Mouse (Mus musculus) gastrocnemius, postnatal 25 days (tissue): ENCODE data around the gene Fam83f. TPM values are rescaled to one million over a fixed set of nuclear protein-coding genes. Genes with fewer than 3 reads are reported as not detected.
"Not testable (repeated sequence)": the region's sequence is repeated elsewhere in the genome, so short reads cannot be mapped to it uniquely, and the experiment has no call there.

Source experiments
- DNase-seq: peaks from one replicate; pipeline ENCODE4 v3.0.0; 2022
- total RNA-seq, 2 experiments: library from RNA; stranded (reverse); gene quantifications; 1 replicate in 1 of 2; 2 replicates in 1 of 2; pipeline ENCODE4 v1.2.3; 2021

Fam83f gene
- total RNA-seq, 2 experiments from 2014 or later = 0.11 to 0.13 TPM

GRCm38 (mm10) chr15:80705828-80706549, 34.3 kb downstream of the Fam83f start:
- peak; percentile 65 for DNase-seq

DNA sequence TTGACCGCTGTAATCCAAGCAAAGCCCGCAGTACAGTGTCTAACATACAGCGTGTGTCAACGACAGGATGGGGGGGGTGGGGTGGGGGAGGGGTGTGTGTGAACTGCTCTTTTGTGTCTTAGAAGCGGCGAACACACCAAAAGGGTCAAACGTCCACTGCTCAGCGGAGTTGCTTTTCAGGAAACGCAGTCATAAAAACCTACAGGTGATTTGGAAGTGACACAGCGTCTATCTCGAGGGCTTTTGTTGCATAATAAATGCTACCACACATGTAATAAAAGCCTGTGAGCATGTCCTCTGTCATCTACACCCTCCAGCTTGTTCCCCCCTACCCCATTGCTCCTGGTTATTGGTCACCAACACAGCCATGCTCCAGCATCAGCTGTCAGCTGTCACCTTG, 34.9 kb downstream of the Fam83f start:
- no peak for DNase-seq

GRCm38 (mm10) chr15:80707088-80707487, 35.4 kb downstream of the Fam83f start:
- DNase-seq = peak; percentile 52

GRCm38 (mm10) chr15:80709593-80709992, 37.9 kb downstream of the Fam83f start:
- DNase-seq = peak; percentile 60

GRCm38 (mm10) chr15:80710257-80710607, 38.6 kb downstream of the Fam83f start:
- no peak for DNase-seq

DNA sequence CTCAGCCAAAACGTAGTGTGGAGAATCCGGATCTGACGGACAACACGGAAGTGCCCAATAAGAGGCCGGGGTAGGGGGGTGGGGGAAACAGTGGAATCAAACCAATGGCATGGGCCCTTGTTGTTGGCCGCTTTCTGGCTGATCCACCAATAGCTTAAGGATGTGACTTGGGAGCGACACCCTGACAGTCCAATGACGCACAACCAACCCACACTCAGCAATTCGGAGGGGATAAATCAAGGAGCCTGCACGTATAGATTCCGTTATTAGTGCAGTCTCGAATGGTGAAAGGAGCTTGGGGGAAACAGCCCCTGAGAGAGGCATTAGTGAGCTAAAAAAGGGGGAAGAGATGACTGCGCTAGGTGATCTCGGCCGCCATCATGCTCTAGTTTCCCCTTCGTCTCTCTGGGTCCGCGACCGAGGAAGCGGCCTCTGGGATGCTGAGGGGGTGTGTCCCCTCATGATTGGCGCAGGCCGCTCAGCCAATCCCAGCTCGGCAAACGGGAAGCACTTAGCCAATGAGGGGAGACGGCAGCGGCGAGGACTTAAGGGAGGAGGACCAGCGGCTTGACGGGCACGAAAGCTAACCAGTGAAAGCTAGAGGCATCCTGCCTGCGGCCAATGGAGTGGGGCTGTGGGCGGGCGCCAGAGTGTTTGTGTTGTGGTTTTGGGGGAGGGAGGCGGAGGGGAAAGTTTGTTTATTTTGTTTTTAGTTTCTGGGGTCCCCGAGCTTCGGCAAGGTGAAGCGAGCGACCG, 39.1 kb downstream of the Fam83f start, which contains the start of gene Tnrc6b:
Gene Tnrc6b (plus strand): TSS at position 706 of the 756 bp plus-strand sequence.
- peak; percentile 99 for DNase-seq

DNA sequence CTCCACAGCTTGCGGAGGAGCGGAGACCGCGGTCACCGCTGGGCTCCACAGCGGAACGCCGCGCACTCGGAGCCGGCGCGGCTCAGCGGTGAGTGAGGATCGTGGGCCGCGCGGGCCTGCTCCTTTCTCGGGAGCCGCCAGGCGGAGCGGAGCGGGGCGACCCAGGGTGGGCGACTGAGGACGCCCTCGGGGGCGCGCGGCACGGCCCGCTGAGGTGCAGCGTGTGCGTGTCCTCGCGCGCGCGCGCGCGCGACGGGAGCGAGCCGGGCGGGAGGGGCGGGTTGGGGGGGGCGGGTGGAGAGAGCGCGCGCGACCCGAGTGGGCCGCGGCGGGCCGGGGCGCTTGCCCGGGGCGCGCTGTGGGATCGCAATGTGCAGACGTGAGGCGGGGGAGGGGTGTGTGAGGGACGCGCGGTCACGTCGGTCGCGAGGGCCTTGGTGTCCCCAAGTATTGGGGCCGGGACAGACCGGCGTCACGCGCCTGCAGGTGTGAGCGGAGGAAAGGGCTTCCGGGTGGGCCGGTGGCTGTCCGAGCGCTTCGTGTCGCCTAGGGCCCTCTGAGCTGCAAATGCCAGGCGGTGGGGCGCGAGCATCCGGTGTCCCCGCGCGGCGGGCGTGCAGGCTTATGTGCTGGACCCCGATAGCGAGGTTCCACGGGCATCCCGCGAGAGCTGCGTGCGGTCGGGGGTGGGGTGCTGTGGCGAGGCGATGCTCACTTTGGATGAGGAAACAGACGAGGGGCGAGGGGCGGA, 39.9 kb downstream of the Fam83f start:
- DNase-seq = peak; percentile 66

DNA sequence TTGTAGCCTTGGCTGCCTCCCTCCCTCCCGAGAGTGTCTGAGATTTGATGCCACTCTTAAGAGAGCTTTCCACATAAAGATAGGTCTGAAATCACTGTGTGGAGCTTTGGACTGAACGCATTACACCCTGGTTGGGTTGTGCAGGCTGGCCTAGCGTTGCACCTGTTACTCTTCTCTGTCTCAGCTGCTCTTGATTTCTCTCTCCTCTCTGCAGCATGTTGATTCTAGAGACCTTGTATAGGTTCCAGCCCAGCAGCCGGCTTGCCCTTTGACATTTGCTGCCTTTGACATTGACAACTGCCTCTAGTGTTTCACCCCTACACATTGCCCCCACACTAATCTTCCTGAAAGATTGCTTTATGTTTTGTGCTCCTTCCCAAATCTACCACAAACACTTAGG, 42.7 kb downstream of the Fam83f start:
- no peak for DNase-seq

DNA sequence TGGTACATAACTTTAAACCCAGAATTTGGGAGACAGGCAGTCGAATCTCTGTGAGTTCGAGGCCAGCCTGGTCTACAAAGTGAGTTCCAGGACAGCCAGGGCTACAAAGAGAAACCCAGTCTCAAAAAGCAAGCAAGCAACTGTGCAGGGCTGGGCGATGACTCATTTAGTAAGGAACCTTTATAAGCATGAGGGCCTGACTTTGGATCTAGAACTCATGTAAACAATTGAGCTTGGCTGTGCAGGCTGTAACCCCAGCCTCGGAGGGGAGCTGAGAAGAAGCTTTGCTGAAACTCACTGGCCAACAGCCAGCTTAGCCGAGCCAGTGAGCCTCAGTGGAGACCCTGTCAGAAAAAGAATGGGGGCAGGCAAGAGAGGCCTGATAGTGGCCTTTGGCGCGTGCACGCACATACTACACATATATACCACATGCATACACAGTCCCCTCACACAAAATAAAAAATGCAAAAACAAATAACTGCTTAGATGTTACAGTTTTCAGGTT, 45.0 kb downstream of the Fam83f start:
- DNase-seq = no peak

DNA sequence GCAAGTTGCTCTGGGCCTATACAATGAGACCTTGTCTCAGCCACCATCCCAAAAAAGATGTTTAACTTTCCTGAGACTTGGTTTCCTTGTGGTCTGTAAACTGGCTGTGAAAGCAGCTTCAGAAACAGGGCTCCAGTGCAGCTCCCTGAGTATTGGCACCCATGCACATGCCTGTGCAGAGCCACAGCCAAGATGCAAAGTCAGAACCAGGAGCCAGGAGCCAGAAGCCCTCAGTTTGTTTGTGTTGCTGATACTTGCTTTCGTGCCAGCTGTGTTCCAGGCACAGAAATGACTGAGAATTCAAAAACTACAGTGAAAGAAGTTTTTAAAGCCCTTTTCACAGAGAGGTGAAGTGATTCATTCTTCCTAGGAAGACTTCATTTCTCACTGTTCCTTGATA, 45.8 kb downstream of the Fam83f start:
- DNase-seq = no peak

GRCm38 (mm10) chr15:80720249-80720648, 48.6 kb downstream of the Fam83f start:
- DNase-seq = no peak

DNA sequence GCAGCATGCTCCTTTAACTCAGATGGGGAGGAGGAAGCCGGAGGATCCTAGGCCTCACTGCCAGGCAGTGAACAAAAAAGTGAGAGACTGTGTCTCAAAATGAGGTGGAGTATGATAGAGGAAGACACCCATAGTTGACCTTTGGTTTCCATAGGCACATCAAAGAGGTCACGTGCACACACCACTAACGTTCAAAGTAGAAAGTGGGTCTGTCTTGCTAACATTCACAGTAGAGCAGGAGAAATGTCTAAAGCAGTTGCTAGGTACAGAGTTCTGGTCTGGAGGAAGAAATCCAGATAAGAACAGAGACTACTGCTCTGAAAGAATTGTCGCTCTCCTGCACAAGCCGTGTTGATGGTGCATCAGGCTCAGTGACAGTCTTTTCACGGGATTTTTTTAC, 50.2 kb downstream of the Fam83f start:
- no peak for DNase-seq

DNA sequence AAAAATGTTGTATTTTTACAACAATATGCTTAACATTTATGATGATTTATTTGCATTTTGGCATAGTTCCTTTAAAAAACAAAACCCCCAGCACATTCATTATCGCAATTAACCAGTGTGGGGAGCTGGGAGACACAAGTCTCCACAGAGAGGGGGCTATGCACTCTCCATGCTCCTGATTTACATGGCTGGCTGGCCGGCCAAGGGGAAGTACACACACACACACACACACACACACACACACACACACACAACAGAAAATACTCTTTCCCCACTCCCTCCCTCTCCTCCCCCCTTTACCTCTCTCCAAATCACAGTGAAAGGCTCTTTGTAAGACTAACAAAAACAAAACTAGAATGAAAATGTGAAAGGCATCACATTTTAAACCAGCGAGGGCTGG, 50.7 kb downstream of the Fam83f start:
- DNase-seq = no peak

DNA sequence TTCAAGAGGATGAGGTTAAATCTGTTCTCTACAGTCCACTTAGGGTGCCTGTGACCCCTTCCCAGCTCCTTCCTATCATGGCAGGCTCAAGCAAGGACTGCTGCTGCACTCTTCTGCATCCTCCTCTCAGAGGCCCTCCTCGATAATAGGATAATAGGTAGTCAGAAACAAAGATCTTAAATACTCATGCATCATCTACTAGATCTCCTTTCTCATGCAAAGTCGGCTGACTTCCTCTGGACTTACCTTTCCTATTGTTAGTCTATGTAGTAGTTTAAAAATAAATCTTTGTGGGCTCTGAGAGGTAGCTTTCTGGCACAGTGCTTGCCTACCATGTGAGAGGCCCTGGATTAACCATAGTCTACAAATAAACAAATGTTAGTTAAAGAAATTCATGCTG, 57.8 kb downstream of the Fam83f start:
- no peak for DNase-seq

DNA sequence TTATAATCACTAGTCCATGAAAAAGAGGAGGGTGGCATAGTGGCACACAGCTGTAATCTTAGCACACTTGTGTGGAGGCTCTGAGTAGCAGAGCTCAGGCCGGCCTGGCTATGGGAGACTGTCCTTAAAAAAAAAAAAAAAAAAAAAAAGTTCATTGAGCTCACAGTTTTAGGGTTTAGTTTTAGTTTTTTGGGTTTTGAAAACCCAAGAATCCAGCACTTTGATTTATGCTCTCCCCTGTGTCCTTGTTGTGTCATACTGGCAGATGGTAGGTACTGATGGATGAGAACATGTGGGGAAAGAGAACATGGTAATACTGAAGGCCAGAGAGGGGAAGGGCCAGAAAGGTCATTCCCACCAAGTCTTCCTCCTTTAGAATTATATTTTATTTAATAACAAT, 59.4 kb downstream of the Fam83f start:
- no peak for DNase-seq

GRCm38 (mm10) chr15:80731511-80731910, 59.9 kb downstream of the Fam83f start:
- no peak for DNase-seq

- no peak for DNase-seq
Observed at GRCm38 (mm10) chr15:80732266-80733030, 60.8 kb downstream of the Fam83f start.

DNA sequence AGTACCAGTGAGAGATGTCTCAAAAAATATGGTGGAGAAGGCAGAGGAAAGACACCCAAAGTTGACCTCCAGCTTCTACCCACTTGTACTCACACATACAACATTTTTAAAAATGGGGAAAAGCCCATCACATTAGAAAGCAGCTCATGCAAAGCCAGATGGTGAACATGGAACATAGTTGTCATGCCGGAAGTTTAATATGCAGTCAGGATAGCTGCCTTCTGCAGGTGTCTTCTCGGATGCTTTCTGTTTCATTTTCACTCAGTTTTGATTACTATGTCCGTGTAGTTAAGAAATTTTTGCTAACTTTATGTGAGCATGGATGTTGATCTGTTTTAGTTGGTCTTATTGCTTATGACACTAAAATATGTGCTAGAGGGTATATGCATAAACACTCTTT, 63.7 kb downstream of the Fam83f start:
- no peak for DNase-seq

- not testable (repeated sequence) for DNase-seq
Observed at GRCm38 (mm10) chr15:80735708-80736107, 64.1 kb downstream of the Fam83f start.

DNA sequence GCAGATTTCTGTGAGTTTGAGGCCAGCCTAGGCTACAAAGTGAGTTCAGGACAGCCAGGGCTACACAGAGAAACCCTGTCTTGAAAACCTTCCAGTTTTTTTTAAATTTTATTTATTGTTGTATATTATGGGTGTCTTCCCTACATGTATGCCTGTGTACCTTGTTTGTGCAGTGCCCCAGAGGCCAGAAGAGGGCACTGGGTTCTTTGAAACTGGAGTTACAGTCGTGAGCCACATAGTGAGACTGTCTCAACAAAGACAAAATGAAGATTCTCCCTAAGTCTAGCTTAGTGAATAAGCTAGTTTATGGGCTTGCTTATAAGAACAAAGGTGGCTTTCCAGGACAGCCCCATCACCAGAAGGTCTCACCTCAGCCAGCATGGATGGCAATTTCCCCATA, 64.9 kb downstream of the Fam83f start:
- DNase-seq = no peak

DNA sequence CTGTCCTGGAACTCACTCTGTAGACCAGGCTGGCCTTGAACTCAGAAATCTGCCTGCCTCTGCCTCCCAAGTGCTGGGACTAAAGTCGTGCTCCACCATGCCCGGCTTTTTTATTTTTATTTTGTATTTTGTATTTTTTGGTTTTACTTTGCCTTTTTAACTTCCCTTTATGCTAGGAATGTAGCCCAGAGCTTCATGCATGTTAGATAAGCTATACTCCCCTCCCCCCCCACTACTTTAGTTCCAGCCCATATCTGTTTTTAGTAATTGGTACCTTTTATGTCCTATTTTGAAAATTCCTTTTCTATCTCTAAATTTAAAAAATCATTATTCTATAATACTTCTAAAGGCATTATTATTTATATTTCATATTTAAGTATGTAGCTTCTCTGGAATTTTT, 66.6 kb downstream of the Fam83f start:
- DNase-seq = no peak

- no peak for DNase-seq
Observed at GRCm38 (mm10) chr15:80739972-80740371, 68.3 kb downstream of the Fam83f start.
